Mouse (Mus musculus) forebrain, embryonic 14.5 days (tissue): ENCODE measurements around the gene Sik3. TPM values are rescaled to one million over a fixed set of nuclear protein-coding genes. Genes with fewer than 3 reads are reported as not detected.

Source experiments
- ATAC-seq: fragments of 200-750 bp; cut with Nextera tagmentation; 2 replicates; pipeline ENCODE4 v1.8.0; 2017; ENCODE audit warnings: mild to moderate bottlenecking, moderate library complexity
- DNase-seq: peaks from one replicate; pipeline ENCODE4 v3.0.0-alpha.2; 2015; ENCODE audit warnings: low spot score
- H3K27ac ChIP-seq: fragments of 300-500 bp; sonication (generic); 2 replicates; pipeline ENCODE4 v1.5.1; 2014; ENCODE audit warnings: low read depth, mild to moderate bottlenecking, control low read depth, low read length, moderate library complexity
- H3K27me3 ChIP-seq: fragments of 300-500 bp; sonication (generic); replicated peaks from 2 replicates; pipeline ENCODE4 v1.6.1; 2014; ENCODE audit warnings: low read length, control low read depth, mixed read lengths; ENCODE audit not compliant: control insufficient read depth, insufficient read depth
- H3K36me3 ChIP-seq: fragments of 300-500 bp; sonication (generic); 2 replicates; pipeline ENCODE4 v1.6.1; 2014; ENCODE audit warnings: low read length, control low read depth; ENCODE audit not compliant: control insufficient read depth, insufficient read depth
- H3K4me1 ChIP-seq: fragments of 300-500 bp; sonication (generic); 2 replicates; pipeline ENCODE4 v1.6.1; 2014; ENCODE audit warnings: antibody characterized with exemption, low read length, control low read depth; ENCODE audit not compliant: control insufficient read depth, insufficient read depth
- H3K4me2 ChIP-seq: fragments of 300-500 bp; sonication (generic); 2 replicates; pipeline ENCODE4 v1.6.1; 2014; ENCODE audit warnings: mild to moderate bottlenecking, control low read depth, low read length
- H3K4me3 ChIP-seq: fragments of 300-500 bp; sonication (generic); 2 replicates; pipeline ENCODE4 v1.5.1; 2014; ENCODE audit warnings: low read depth, low read length, control low read depth
- H3K9ac ChIP-seq: fragments of 300-500 bp; sonication (generic); 2 replicates; pipeline ENCODE4 v1.6.1; 2014; ENCODE audit warnings: mild to moderate bottlenecking, low read length, control low read depth, moderate library complexity
- H3K9me3 ChIP-seq: fragments of 300-500 bp; sonication (generic); replicated peaks from 2 replicates; pipeline ENCODE4 v1.6.1; 2016; ENCODE audit warnings: low read length, control low read depth, mixed read lengths; ENCODE audit not compliant: control insufficient read depth
- WGBS: fragments of 180-500 bp; shearing (Covaris S2); extraction: QIAGEN DNeasy Blood & Tissue Kit; methylation state at CpG from one replicate; pipeline ENCODE4 v1.1.7; 2014; 5-methylcytosine and 5-hydroxymethylcytosine counted together
- polyA plus RNA-seq: library from polyadenylated mRNA; unstranded; fragments of >200 nt; fragmentation: Nextera tagmentation; extraction: Ambion mirVana; gene quantifications from 2 replicates; pipeline ENCODE4 v1.2.1, GENCODE M21; 2014

Gene Sik3
- polyA plus RNA-seq, 1 experiment from 2014 or later = 5.0 TPM

DNA sequence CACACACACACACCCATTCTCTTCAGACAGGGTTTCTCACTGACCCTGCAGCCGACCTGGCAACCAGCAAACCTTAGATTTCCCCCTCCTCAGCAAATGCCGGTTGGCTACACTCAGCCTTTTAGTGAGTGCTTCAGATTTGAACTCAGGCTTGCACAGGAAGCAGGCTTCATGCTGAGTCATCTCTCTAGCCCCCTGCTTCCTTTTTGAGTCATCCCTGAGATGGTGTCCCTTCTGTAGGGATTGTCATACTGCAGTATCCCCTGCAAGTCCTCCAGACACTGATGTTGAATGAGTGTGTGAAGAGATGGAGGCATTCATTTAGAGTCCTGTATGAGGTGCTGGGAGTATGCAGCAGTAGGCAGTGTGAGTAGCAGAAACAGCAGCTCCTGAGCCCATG, 160.3 kb downstream of the Sik3 start:
- Histone ChIP-seq H3K27me3 (no peaks in the 10 kb centered on the region), H3K9me3 (no peaks in the 10 kb centered on the region), H3K9ac (no peak overlapping the region), H3K4me2 (no peak overlapping the region), H3K36me3 (no peaks in the 10 kb centered on the region), H3K4me3 (no peak overlapping the region), H3K27ac (no peak overlapping the region), H3K4me1 (no peaks in the 10 kb centered on the region)
- ATAC-seq (no peak), DNase-seq (no peak)
- 47% methylated on average over 2 of the region's 2 CpGs for WGBS

GRCm38 (mm10) chr9:46173919-46174318, 161.3 kb downstream of the Sik3 start:
- H3K36me3 ChIP-seq = peaks cover 8% of the 10 kb centered on the region; the same call in 1 of the 2 replicates
- no peak overlapping the region for H3K27ac ChIP-seq
- H3K27me3 ChIP-seq = no peaks in the 10 kb centered on the region
- no peaks in the 10 kb centered on the region for H3K4me1 ChIP-seq
- 94% methylated on average over 6 of the region's 6 CpGs for WGBS
- no peak overlapping the region for H3K9ac ChIP-seq
- DNase-seq (no peak), ATAC-seq (no peak)
- no peaks in the 10 kb centered on the region for H3K9me3 ChIP-seq
- H3K4me3 ChIP-seq = no peak overlapping the region
- H3K4me2 ChIP-seq = no peak overlapping the region

- 84% methylated on average over 5 of the region's 5 CpGs for WGBS
- H3K27me3 ChIP-seq = no peaks in the 10 kb centered on the region
- no peak overlapping the region for H3K4me2 ChIP-seq
- no peak overlapping the region for H3K27ac ChIP-seq
- DNase-seq (no peak), ATAC-seq (no peak)
- H3K4me1 ChIP-seq = no peaks in the 10 kb centered on the region
- H3K9me3 ChIP-seq = no peaks in the 10 kb centered on the region
- H3K9ac ChIP-seq = no peak overlapping the region
- peaks cover 8% of the 10 kb centered on the region; the same call in 1 of the 2 replicates for H3K36me3 ChIP-seq
- no peak overlapping the region for H3K4me3 ChIP-seq
These were observed 162.2 kb downstream of the Sik3 start for GRCm38 (mm10) chr9:46174770-46175294.

DNA sequence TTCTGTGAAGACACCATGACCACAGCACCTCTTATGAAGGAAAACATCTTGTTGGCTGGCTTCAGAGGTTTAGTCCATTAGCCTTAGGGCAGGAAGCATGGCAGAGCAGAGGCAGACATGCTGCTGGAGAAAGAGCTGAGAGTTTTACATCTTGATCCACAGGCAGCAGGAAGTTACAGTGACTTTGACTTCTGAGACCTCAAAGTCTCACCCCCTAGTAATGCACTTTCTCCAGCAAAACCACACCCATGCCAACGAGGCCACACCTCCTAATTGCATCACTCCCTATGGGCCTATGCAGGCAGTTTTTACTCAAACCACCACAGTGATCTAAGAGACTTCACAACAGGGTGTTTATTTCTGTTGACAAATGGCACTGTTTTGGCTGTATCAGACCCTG, 162.7 kb downstream of the Sik3 start:
- Histone ChIP-seq H3K4me3 (no peak overlapping the region), H3K27ac (no peak overlapping the region), H3K4me1 (no peaks in the 10 kb centered on the region), H3K27me3 (no peaks in the 10 kb centered on the region), H3K36me3 (peaks cover 8% of the 10 kb centered on the region; the same call in 1 of the 2 replicates), H3K4me2 (no peak overlapping the region), H3K9me3 (no peaks in the 10 kb centered on the region), H3K9ac (no peak overlapping the region)
- ATAC-seq (no peak), DNase-seq (no peak)
- WGBS = 82% methylated on average over 1 of the region's 1 CpGs

GRCm38 (mm10) chr9:46175938-46176375, 163.3 kb downstream of the Sik3 start:
- peaks cover 8% of the 10 kb centered on the region; the same call in 1 of the 2 replicates for H3K36me3 ChIP-seq
- DNase-seq (no peak), ATAC-seq (no peak)
- H3K27me3 ChIP-seq = no peaks in the 10 kb centered on the region
- 80% methylated on average over 1 of the region's 1 CpGs for WGBS
- H3K27ac ChIP-seq = no peak overlapping the region
- H3K4me2 ChIP-seq = no peak overlapping the region
- no peaks in the 10 kb centered on the region for H3K4me1 ChIP-seq
- no peaks in the 10 kb centered on the region for H3K9me3 ChIP-seq
- no peak overlapping the region for H3K4me3 ChIP-seq
- H3K9ac ChIP-seq = no peak overlapping the region

GRCm38 (mm10) chr9:46176613-46177012, 164.0 kb downstream of the Sik3 start:
- no peak overlapping the region for H3K4me2 ChIP-seq
- no peaks in the 10 kb centered on the region for H3K9me3 ChIP-seq
- no peak overlapping the region for H3K27ac ChIP-seq
- 89% methylated on average over 4 of the region's 4 CpGs for WGBS
- no peaks in the 10 kb centered on the region for H3K4me1 ChIP-seq
- no peak for ATAC-seq
- H3K9ac ChIP-seq = no peak overlapping the region
- H3K27me3 ChIP-seq = no peaks in the 10 kb centered on the region
- DNase-seq = no peak
- peaks cover 8% of the 10 kb centered on the region; the same call in 1 of the 2 replicates for H3K36me3 ChIP-seq
- H3K4me3 ChIP-seq = no peak overlapping the region

GRCm38 (mm10) chr9:46178595-46178994, 166.0 kb downstream of the Sik3 start:
- no peak for ATAC-seq
- 88% methylated on average over 9 of the region's 9 CpGs for WGBS
- no peaks in the 10 kb centered on the region for H3K27me3 ChIP-seq
- H3K4me1 ChIP-seq = no peaks in the 10 kb centered on the region
- no peak overlapping the region for H3K4me2 ChIP-seq
- peaks cover 8% of the 10 kb centered on the region; the same call in 1 of the 2 replicates for H3K36me3 ChIP-seq
- H3K9me3 ChIP-seq = no peaks in the 10 kb centered on the region
- no peak overlapping the region for H3K27ac ChIP-seq
- H3K4me3 ChIP-seq = no peak overlapping the region
- no peak overlapping the region for H3K9ac ChIP-seq
- DNase-seq = no peak

DNA sequence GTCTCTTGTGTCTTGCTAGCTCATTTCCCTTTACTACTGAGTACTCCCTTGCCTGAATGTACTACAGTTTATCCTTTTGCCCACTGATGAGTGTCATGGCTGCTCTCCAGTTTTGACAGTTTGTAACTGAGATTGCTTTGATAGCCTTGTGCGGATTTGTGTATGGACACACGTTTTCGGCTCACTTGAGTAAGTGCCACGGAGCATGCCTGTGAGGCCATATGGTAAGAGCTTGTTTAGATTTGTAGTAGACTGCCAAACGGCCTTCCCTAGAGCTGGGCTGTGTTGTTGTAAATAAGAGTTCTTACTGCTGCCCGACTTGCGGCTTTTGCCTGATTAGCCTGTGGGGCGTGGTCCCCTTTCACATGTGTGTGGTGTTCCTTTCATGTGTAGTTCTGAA, 168.7 kb downstream of the Sik3 start:
- WGBS = 76% methylated on average over 8 of the region's 8 CpGs
- Histone ChIP-seq H3K36me3 (peaks cover 8% of the 10 kb centered on the region; the same call in 1 of the 2 replicates), H3K9me3 (no peaks in the 10 kb centered on the region), H3K27ac (no peak overlapping the region), H3K9ac (no peak overlapping the region), H3K4me2 (no peak overlapping the region), H3K4me3 (no peak overlapping the region), H3K4me1 (no peaks in the 10 kb centered on the region), H3K27me3 (no peaks in the 10 kb centered on the region)
- ATAC-seq (no peak; the same call in 1 of the 2 replicates), DNase-seq (peak; percentile 13)

- no peak for ATAC-seq
- Histone ChIP-seq H3K9me3 (no peaks in the 10 kb centered on the region), H3K4me3 (no peak overlapping the region), H3K9ac (no peak overlapping the region), H3K27ac (no peak overlapping the region), H3K36me3 (no peaks in the 10 kb centered on the region), H3K27me3 (no peaks in the 10 kb centered on the region), H3K4me1 (no peaks in the 10 kb centered on the region; the same call in 1 of the 2 replicates), H3K4me2 (no peak overlapping the region)
- no peak for DNase-seq
- WGBS = 86% methylated on average over 5 of the region's 5 CpGs
These were observed 171.9 kb downstream of the Sik3 start for GRCm38 (mm10) chr9:46184542-46184941.
